Mouse (Mus musculus) macrophage (primary cell): ENCODE data around the gene Stard5. TPM values are rescaled to one million over a fixed set of nuclear protein-coding genes. Genes with fewer than 3 reads are reported as not detected.

ENCODE experiments used
- polyA plus RNA-seq: library from polyadenylated mRNA; stranded (reverse); fragments of 250-400 nt; gene quantifications from 3 replicates; pipeline ENCODE4 v1.2.4, GENCODE M21; 2018; ENCODE audit warnings: inconsistent platforms

The Stard5 gene
- polyA plus RNA-seq, 1 experiment from 2014 or later, result 29.5 TPM

Other genes starting within 250 kb of the Stard5 start
- gene Tmc3, start 47.0 kb upstream of the Stard5 start, polyA plus RNA-seq, result not detected in 3 replicates
- gene Il16, start 113.8 kb downstream of the Stard5 start, polyA plus RNA-seq, result 5.7 to 25.3 TPM (median 16.3 TPM) in 3 replicates
- 0.33 to 1.3 TPM (median 0.84 TPM) in 3 replicates for gene Cfap161, start 162.9 kb downstream of the Stard5 start, polyA plus RNA-seq